Mouse (Mus musculus) ES-E14 (cell line): ENCODE results near the gene Kcnh1. TPM values are rescaled to one million over a fixed set of nuclear protein-coding genes. Genes with fewer than 3 reads are reported as not detected.

ENCODE experiments used
- DNase-seq: peaks from one replicate; pipeline ENCODE4 v3.0.0-alpha.2; 2013; ENCODE audit warnings: low read depth, low spot score
- H3K27ac ChIP-seq: 2 replicates; pipeline ENCODE4 v1.5.1; 2012; ENCODE audit warnings: low read depth, mild to moderate bottlenecking, low read length, moderate library complexity, mixed read lengths; ENCODE audit not compliant: poor library complexity, insufficient read depth, severe bottlenecking
- H3K36me3 ChIP-seq: 2 replicates; pipeline ENCODE4 v1.6.1; 2012; ENCODE audit warnings: mild to moderate bottlenecking, low read length, moderate library complexity, mixed read lengths; ENCODE audit not compliant: control insufficient read depth, poor library complexity, insufficient read depth, severe bottlenecking
- H3K4me1 ChIP-seq, 2 experiments: fragments of 150-350 bp in 1 of 2; sonication (generic) in 1 of 2; 2 replicates each; pipeline ENCODE4 v1.6.1; 2012; ENCODE audit warnings: low read length in 2 of 2, mild to moderate bottlenecking in 1 of 2, mixed read lengths in 1 of 2; ENCODE audit not compliant: control insufficient read depth in 2 of 2, insufficient read depth in 2 of 2, poor library complexity in 1 of 2
- H3K4me3 ChIP-seq, 2 experiments: fragments of 150-350 bp in 1 of 2; sonication (generic) in 1 of 2; 2 replicates each; pipeline ENCODE4 v1.5.1; 2012; ENCODE audit warnings: low read length in 2 of 2, low read depth in 1 of 2, mild to moderate bottlenecking in 1 of 2, mixed read lengths in 1 of 2; ENCODE audit not compliant: insufficient read depth in 1 of 2, poor library complexity in 1 of 2, severe bottlenecking in 1 of 2
- H3K9ac ChIP-seq: 2 replicates; pipeline ENCODE4 v1.6.1; 2012; ENCODE audit warnings: low read depth, mild to moderate bottlenecking, low read length, mixed read lengths; ENCODE audit not compliant: poor library complexity, insufficient read depth, severe bottlenecking
- H3K9me3 ChIP-seq: fragments of 150-350 bp; sonication (generic); 2 replicates; pipeline ENCODE4 v1.6.1; 2012; ENCODE audit warnings: low read depth, mild to moderate bottlenecking, low read length; ENCODE audit not compliant: control insufficient read depth, insufficient read depth
- CHD2 ChIP-seq: IDR thresholded peaks from 2 replicates; pipeline ENCODE4 v1.6.1; 2014; ENCODE audit warnings: mild to moderate bottlenecking, low read depth, low read length, inconsistent platforms
- HCFC1 ChIP-seq: IDR thresholded peaks from 2 replicates; pipeline ENCODE4 v1.6.1; 2012; ENCODE audit warnings: low read length, inconsistent platforms, borderline replicate concordance; ENCODE audit not compliant: insufficient read depth
- MAFK ChIP-seq: IDR thresholded peaks from 2 replicates; pipeline ENCODE4 v1.6.1; 2014; ENCODE audit warnings: mild to moderate bottlenecking, low read depth, low read length, inconsistent platforms; ENCODE audit not compliant: insufficient read depth
- ZC3H11A ChIP-seq: IDR thresholded peaks from 2 replicates; pipeline ENCODE4 v1.6.1; 2012; ENCODE audit warnings: low read depth, mild to moderate bottlenecking, inconsistent platforms, low read length, borderline replicate concordance
- ZNF384 ChIP-seq: IDR thresholded peaks from 2 replicates; pipeline ENCODE4 v1.6.1; 2012; ENCODE audit warnings: low read depth, low read length, inconsistent platforms
- in situ Hi-C, 2 experiments: fragments of 600-800 bp; cut with MboI; formaldehyde crosslinking; loops; one replicate each; pipeline ENCODE4 v1.15.1; 2025; ENCODE audit warnings: low sequenced_read_pairs in 2 of 2, inconsistent platforms in 1 of 2; ENCODE audit not compliant: unreplicated experiment in 2 of 2
- total RNA-seq: library from RNA; depleted of rRNA; stranded (reverse); fragments of 300-350 nt; gene quantifications from 2 replicates; pipeline ENCODE4 v1.2.3, GENCODE M21; 2012

The Kcnh1 gene
- total RNA-seq, 1 experiment, result 0.71 TPM

GRCm38 (mm10) chr1:192246836-192247235, 56.3 kb downstream of the Kcnh1 start:
- H3K4me1 ChIP-seq, result no peaks in the 10 kb centered on the region
- no peak for TF ChIP-seq ZC3H11A
- no peak for TF ChIP-seq ZNF384
- TF ChIP-seq MAFK, result no peak
- no peak for TF ChIP-seq HCFC1
- TF ChIP-seq CHD2, result no peak
- H3K4me3 ChIP-seq, result no peak overlapping the region
- no peaks in the 10 kb centered on the region for H3K9me3 ChIP-seq
- in situ Hi-C loops, result no loop called here
- no peak overlapping the region for H3K9ac ChIP-seq
- H3K36me3 ChIP-seq, result no peaks in the 10 kb centered on the region
- H3K27ac ChIP-seq, result no peak overlapping the region
- no peak for DNase-seq

DNA sequence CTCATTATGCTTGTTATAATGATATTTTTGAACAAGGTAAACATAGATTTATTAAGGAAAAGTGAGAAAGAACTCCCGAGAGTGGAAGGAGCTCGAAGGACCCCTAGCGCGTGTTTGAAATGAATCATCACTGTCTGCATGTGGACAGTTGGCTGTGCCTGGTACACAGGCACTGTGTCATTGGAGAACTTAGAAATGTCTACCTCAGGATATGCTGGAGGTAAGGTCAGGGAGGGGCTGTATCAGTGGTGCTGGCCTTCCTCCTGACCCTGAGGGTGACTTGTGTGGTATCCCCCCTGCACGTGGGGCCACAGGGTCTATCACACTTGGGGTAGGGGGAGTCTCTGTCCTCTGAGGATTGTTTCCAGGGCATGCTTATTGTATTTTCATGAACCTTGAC, 68.6 kb downstream of the Kcnh1 start:
- no peak overlapping the region for H3K4me3 ChIP-seq
- TF ChIP-seq HCFC1 (no peak), ZNF384 (no peak), MAFK (no peak), CHD2 (no peak), ZC3H11A (no peak)
- in situ Hi-C loops, result no loop called here
- no peaks in the 10 kb centered on the region for H3K4me1 ChIP-seq
- DNase-seq, result no peak
- no peaks in the 10 kb centered on the region for H3K36me3 ChIP-seq
- no peaks in the 10 kb centered on the region for H3K9me3 ChIP-seq
- H3K9ac ChIP-seq, result no peak overlapping the region
- H3K27ac ChIP-seq, result no peak overlapping the region

- Histone ChIP-seq H3K9ac (no peak overlapping the region), H3K36me3 (no peaks in the 10 kb centered on the region), H3K27ac (no peak overlapping the region), H3K4me3 (no peak overlapping the region), H3K4me1 (no peaks in the 10 kb centered on the region), H3K9me3 (no peaks in the 10 kb centered on the region)
- TF ChIP-seq ZNF384 (no peak), MAFK (no peak), HCFC1 (no peak), CHD2 (no peak), ZC3H11A (no peak)
- DNase-seq, result no peak
- in situ Hi-C loops, result no loop called here
These were observed 69.0 kb downstream of the Kcnh1 start for GRCm38 (mm10) chr1:192259616-192260015.

DNA sequence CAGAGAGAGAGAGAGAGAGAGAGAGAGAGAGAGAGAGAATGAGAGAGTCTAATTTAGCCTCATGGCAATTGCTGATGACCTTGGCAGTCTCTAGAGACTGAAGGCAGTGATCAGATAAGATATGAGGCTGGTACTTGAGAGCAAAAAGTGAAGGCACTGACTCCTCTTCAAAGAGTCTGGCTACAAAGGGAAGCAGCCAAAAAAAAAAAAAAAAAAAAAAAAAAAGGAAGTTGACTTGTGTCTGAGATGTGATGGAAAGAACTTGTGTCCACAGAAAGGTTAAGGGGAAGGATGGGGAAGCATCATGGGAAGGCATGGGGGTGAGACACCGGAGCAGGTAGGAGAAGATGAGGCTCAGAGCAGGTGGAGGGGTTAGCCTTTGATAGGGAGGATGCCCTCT, 75.1 kb downstream of the Kcnh1 start:
- Histone ChIP-seq H3K4me3 (no peak overlapping the region), H3K9ac (no peak overlapping the region), H3K4me1 (no peaks in the 10 kb centered on the region), H3K36me3 (no peaks in the 10 kb centered on the region), H3K27ac (no peak overlapping the region), H3K9me3 (no peaks in the 10 kb centered on the region)
- TF ChIP-seq ZC3H11A, result no peak
- TF ChIP-seq ZNF384, result no peak
- no peak for TF ChIP-seq CHD2
- no peak for TF ChIP-seq MAFK
- TF ChIP-seq HCFC1, result no peak
- in situ Hi-C loops, result no loop called here
- no peak for DNase-seq

- no peaks in the 10 kb centered on the region for H3K4me1 ChIP-seq
- no peaks in the 10 kb centered on the region for H3K36me3 ChIP-seq
- H3K9me3 ChIP-seq, result no peaks in the 10 kb centered on the region
- no peak for TF ChIP-seq CHD2
- H3K27ac ChIP-seq, result no peak overlapping the region
- no peak overlapping the region for H3K4me3 ChIP-seq
- no peak for DNase-seq
- no peak overlapping the region for H3K9ac ChIP-seq
- in situ Hi-C loops, result no loop called here
These were observed 76.4 kb downstream of the Kcnh1 start for GRCm38 (mm10) chr1:192266956-192267355.
